Mouse (Mus musculus) small intestine, adult 2 months (tissue): ENCODE measurements around the gene Cyp2d26.

Source experiments
- CTCF ChIP-seq: fragments of 200-500 bp; IDR thresholded peaks from 2 replicates; pipeline ENCODE4 v1.5.1; 2012; ENCODE audit warnings: low read depth, mild to moderate bottlenecking, control low read depth, inconsistent platforms, low read length, moderate library complexity, mixed read lengths; ENCODE audit not compliant: insufficient replicate concordance, insufficient read length; ENCODE audit errors: extremely low read depth
- POLR2A ChIP-seq: fragments of 200-500 bp; IDR thresholded peaks from 2 replicates; pipeline ENCODE4 v1.6.1; 2012; ENCODE audit warnings: low read depth, mild to moderate bottlenecking, control low read depth, inconsistent platforms, low read length, moderate library complexity

DNA sequence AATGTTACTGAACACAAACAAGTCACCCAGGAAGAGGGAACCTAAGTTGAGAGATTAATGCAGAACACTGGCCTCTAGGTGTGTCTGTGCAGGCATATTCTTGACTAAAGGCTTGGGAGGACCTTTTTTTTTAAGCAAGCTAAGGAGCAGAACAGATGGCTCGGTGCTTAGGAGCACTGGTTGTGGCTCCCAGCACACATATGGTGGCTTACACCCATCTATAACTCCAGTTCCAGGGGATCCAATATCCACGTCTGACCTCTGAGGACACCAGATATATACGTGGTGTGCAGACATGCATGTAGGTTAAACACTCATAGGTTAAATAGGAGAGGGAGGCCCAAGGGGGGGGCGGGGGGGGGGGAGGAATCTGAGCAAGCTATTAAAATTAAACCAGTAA lies 28.3 kb upstream of the Cyp2d26 start:
- TF ChIP-seq CTCF (no peak), POLR2A (no peak)
